Mouse (Mus musculus): ENCODE data around the gene B3gnt2. TPM values are rescaled to one million over a fixed set of nuclear protein-coding genes. Genes with fewer than 3 reads are reported as not detected.

B3gnt2 gene
- polyA plus RNA-seq (2014; fragmentation: Nextera tagmentation; extraction: Ambion mirVana), result 2.9 and 3.0 TPM in 2 replicates

DNA sequence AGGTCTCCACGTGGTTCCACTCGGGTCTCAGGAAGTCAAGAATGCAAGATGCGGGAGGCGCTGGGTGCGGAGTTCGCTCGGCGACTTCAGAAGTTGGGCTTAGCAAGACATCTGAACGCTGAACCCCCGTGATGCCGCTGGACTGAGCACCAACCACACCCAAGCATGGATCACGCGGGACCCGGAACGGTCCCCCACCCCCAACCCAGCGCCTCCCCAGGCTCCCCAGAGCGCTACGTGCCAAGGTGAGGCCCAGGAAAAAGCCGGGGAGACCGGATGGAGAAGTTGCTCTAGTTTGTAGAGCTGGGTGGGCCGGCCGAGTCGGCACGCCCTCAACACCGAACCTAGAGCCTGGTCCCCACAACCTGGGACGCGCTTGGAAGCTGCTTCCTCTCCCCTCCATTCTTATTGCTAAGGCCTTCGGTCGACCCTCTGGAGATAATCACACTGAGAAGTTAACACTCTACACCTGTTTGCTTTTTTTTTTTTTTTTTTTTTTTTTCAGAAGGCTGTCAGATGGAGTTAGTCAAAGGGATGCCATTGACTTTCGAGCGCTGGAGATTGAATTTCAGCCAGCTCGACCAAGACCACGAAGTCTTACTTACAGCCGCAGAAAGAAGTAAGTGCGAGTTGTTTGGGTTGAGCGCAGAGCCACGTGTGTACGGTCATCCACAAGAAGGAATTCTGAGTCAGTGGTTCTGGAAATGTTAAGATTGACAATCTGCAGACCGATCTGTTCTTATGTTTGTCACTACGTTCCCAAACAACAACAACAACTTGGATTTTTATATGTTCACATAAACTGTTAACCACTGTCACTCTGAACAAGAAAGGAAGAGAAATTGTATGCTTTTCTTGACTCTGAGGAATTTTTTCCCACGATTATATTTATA lies at the start of gene B3gnt2:
B3gnt2 (minus strand) TSS at position 627 of the 893 bp plus-strand sequence.
- ATAC-seq (ENCODE audit: insufficient number of reproducible peaks, low FRiP score, low TSS enrichment, low read depth) (0 out of 2 replicates have a peak, but pooled peaks have one; percentile 24), DNase-seq (ENCODE audit: low spot score) (no peak)
- Histone ChIP-seq H3K9me3 (ENCODE audit: control insufficient read depth, low read length) (no peaks in the 10 kb centered on the region), H3K4me1 (ENCODE audit: control insufficient read depth, insufficient read depth, low read length) (no peaks in the 10 kb centered on the region; the same call in 1 of the 2 replicates), H3K27ac (replicated peaks; ENCODE audit: low read depth, low read length) (no peak within 1 kb of the TSS), H3K27me3 (ENCODE audit: control insufficient read depth, insufficient read depth, low read length) (peaks cover 24% of the 10 kb centered on the region), H3K36me3 (ENCODE audit: control insufficient read depth, insufficient read depth, low read length) (no peaks in the 10 kb centered on the region), H3K4me2 (ENCODE audit: low read depth, severe bottlenecking) (peak within 1 kb of the TSS; percentile 92), H3K4me3 (ENCODE audit: low read depth, low read length) (peak within 1 kb of the TSS; percentile 62), H3K9ac (ENCODE audit: low read length) (peak within 1 kb of the TSS; percentile 62; the same call in 1 of the 2 replicates)
- 3% methylated on average over 41 of the region's 41 CpGs for WGBS

DNA sequence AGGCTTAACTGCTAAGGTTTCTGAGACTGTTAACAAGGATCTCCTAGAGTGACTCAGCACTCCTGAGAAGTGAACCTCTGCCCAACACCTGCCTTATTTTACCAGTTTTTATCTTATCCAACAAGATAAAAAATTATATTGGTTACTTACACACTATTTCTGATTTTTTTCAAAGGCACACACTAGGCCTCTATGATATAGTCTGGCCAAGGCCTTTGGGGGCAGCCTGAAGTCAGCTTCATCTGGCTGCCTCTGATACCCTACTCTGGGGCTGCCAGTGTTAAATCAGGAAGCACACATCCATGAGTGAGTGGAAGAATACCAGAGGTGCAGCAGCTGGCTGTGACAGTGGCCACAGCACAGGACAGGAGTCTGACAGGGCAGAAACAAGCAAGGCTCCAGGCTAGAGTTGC lies 45.7 kb upstream of the B3gnt2 start:
- no peaks in the 10 kb centered on the region for H3K36me3 ChIP-seq (ENCODE audit: control insufficient read depth, insufficient read depth, low read length)
- no peaks in the 10 kb centered on the region for H3K27me3 ChIP-seq (ENCODE audit: control insufficient read depth, insufficient read depth, low read length)
- no peak overlapping the region for H3K27ac ChIP-seq (replicated peaks; ENCODE audit: low read depth, low read length)
- H3K9me3 ChIP-seq (ENCODE audit: control insufficient read depth, low read length), result no peaks in the 10 kb centered on the region
- ATAC-seq (ENCODE audit: insufficient number of reproducible peaks, low FRiP score, low TSS enrichment, low read depth) (no peak), DNase-seq (ENCODE audit: low spot score) (no peak)
- no peak overlapping the region for H3K4me3 ChIP-seq (ENCODE audit: low read depth, low read length)
- H3K4me2 ChIP-seq (ENCODE audit: low read depth, severe bottlenecking), result no peak overlapping the region
- H3K9ac ChIP-seq (ENCODE audit: low read length), result no peak overlapping the region
- no peaks in the 10 kb centered on the region for H3K4me1 ChIP-seq (ENCODE audit: control insufficient read depth, insufficient read depth, low read length)

DNA sequence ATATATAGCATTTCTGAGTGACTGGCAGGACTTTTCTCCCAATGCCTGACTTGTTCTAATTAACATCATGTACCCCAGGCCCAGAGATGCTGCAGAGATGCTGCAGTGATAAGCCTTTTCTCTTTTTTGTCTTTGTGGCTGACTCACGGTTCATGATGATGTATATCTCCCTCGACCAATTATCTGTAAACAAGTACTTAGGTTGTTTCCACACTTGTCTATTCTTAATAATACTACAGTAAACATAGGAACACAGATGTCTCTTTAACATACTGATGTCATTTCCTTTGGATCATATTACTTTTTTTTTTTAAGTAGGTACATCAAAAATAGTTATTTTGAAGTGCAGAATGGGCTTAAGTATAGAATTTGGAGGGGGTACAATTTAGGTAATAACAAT lies 42.2 kb upstream of the B3gnt2 start:
- no peaks in the 10 kb centered on the region for H3K27me3 ChIP-seq (ENCODE audit: control insufficient read depth, insufficient read depth, low read length)
- no peak overlapping the region for H3K9ac ChIP-seq (ENCODE audit: low read length)
- 86% methylated on average over 2 of the region's 2 CpGs for WGBS
- H3K27ac ChIP-seq (replicated peaks; ENCODE audit: low read depth, low read length), result no peak overlapping the region
- H3K4me2 ChIP-seq (ENCODE audit: low read depth, severe bottlenecking), result no peak overlapping the region
- no peaks in the 10 kb centered on the region for H3K4me1 ChIP-seq (ENCODE audit: control insufficient read depth, insufficient read depth, low read length)
- H3K4me3 ChIP-seq (ENCODE audit: low read depth, low read length), result no peak overlapping the region
- ATAC-seq (ENCODE audit: insufficient number of reproducible peaks, low FRiP score, low TSS enrichment, low read depth), result no peak
- H3K36me3 ChIP-seq (ENCODE audit: control insufficient read depth, insufficient read depth, low read length), result no peaks in the 10 kb centered on the region
- no peak for DNase-seq (ENCODE audit: low spot score)
- H3K9me3 ChIP-seq (ENCODE audit: control insufficient read depth, low read length), result no peaks in the 10 kb centered on the region

DNA sequence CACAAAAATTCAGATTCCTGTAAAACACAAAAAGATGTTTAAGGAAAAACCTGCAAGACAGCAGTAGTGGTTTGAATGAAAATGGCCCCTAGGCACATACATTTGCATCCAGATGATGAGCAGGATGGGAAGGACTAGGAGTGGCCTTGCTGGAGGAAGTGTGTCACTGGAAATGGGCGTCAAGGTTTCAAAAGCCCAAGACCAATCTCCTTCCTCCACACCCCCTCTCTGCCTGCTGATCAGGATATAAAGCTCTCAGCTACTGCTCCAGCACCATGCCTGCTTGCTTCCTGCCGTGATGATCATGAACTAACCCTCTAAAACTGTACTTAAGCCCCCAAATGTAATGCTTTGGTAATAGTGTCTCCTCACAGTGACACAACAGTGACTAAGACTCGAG lies 39.3 kb upstream of the B3gnt2 start:
- ATAC-seq (ENCODE audit: insufficient number of reproducible peaks, low FRiP score, low TSS enrichment, low read depth) (no peak), DNase-seq (ENCODE audit: low spot score) (no peak)
- Histone ChIP-seq H3K4me1 (ENCODE audit: control insufficient read depth, insufficient read depth, low read length) (no peaks in the 10 kb centered on the region), H3K27me3 (ENCODE audit: control insufficient read depth, insufficient read depth, low read length) (no peaks in the 10 kb centered on the region), H3K27ac (replicated peaks; ENCODE audit: low read depth, low read length) (no peak overlapping the region), H3K4me2 (ENCODE audit: low read depth, severe bottlenecking) (no peak overlapping the region), H3K9ac (ENCODE audit: low read length) (no peak overlapping the region), H3K4me3 (ENCODE audit: low read depth, low read length) (no peak overlapping the region), H3K36me3 (ENCODE audit: control insufficient read depth, insufficient read depth, low read length) (no peaks in the 10 kb centered on the region), H3K9me3 (ENCODE audit: control insufficient read depth, low read length) (no peaks in the 10 kb centered on the region)
- 81% methylated on average over 3 of the region's 3 CpGs for WGBS

DNA sequence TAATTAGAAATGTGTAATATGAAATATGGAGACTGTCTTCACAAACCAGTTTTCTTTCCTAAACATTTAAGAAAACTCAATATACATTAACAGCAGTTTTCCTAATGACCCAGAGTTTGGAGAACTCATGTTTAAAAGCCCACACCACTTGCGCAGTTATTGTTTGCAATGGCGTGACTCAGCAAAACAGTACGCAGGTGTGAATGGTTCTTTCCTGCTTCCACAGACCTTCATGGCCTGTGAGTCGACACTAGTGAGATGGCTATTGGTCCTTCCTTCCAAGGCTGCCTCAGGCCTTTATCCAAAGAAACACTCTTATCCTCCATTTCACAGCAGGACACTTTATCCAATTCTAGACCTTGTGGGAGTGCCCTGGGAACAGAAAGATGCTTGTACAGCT lies 36.9 kb upstream of the B3gnt2 start:
- no peak for ATAC-seq (ENCODE audit: insufficient number of reproducible peaks, low FRiP score, low TSS enrichment, low read depth)

DNA sequence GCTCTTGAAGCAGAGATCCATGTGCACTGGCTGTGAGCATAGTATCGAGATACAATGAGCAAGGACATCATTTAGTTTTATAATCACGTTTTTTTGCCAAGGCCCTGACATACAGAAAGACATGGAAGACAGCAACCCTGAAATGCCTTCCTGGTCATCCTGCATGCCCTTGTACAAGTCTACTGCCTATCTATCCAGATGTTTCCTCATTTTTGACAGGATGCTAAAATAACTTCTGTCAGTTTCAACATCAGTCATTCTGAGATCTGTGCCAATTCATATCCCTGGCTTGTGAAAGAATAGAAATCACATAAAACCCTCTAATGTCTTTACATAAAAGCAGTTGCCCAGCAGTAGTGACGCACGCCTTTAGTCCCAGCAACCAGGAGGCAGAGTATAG lies 36.4 kb upstream of the B3gnt2 start:
- no peak overlapping the region for H3K4me2 ChIP-seq (ENCODE audit: low read depth, severe bottlenecking)
- H3K36me3 ChIP-seq (ENCODE audit: control insufficient read depth, insufficient read depth, low read length), result no peaks in the 10 kb centered on the region
- no peaks in the 10 kb centered on the region for H3K9me3 ChIP-seq (ENCODE audit: control insufficient read depth, low read length)
- 87% methylated on average over 4 of the region's 4 CpGs for WGBS
- ATAC-seq (ENCODE audit: insufficient number of reproducible peaks, low FRiP score, low TSS enrichment, low read depth) (no peak), DNase-seq (ENCODE audit: low spot score) (no peak)
- H3K9ac ChIP-seq (ENCODE audit: low read length), result no peak overlapping the region
- H3K4me3 ChIP-seq (ENCODE audit: low read depth, low read length), result no peak overlapping the region
- H3K27ac ChIP-seq (replicated peaks; ENCODE audit: low read depth, low read length), result no peak overlapping the region
- no peaks in the 10 kb centered on the region for H3K27me3 ChIP-seq (ENCODE audit: control insufficient read depth, insufficient read depth, low read length)
- H3K4me1 ChIP-seq (ENCODE audit: control insufficient read depth, insufficient read depth, low read length), result no peaks in the 10 kb centered on the region

More for the DNA sequence above, 36.9 kb upstream of the B3gnt2 start:
- Histone ChIP-seq H3K9me3 (ENCODE audit: control insufficient read depth, low read length) (no peaks in the 10 kb centered on the region), H3K36me3 (ENCODE audit: control insufficient read depth, insufficient read depth, low read length) (no peaks in the 10 kb centered on the region), H3K4me1 (ENCODE audit: control insufficient read depth, insufficient read depth, low read length) (no peaks in the 10 kb centered on the region), H3K4me3 (ENCODE audit: low read depth, low read length) (no peak overlapping the region), H3K9ac (ENCODE audit: low read length) (no peak overlapping the region), H3K27me3 (ENCODE audit: control insufficient read depth, insufficient read depth, low read length) (no peaks in the 10 kb centered on the region), H3K27ac (replicated peaks; ENCODE audit: low read depth, low read length) (no peak overlapping the region), H3K4me2 (ENCODE audit: low read depth, severe bottlenecking) (no peak overlapping the region)
- 93% methylated on average over 4 of the region's 4 CpGs for WGBS
- no peak for DNase-seq (ENCODE audit: low spot score)

DNA sequence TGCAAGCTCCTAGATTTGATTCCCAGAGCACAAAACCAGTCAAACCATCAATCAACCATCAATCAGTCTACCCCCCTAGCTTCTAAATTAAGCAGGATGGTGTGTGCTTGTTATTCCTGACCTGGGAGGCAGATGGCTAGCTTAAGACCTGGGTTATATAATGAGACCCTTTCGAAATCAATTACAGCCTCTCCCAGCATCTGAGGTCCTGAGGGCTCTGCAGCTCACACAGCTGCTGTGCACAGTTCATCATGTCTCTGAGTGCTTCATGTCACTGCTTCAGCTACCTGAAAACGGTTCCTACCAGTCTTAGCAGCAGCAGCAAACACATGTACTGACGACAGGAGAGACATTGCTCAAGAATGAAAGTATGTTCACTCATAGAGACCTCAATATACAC lies 32.3 kb upstream of the B3gnt2 start:
- ATAC-seq (ENCODE audit: insufficient number of reproducible peaks, low FRiP score, low TSS enrichment, low read depth), result no peak
- Histone ChIP-seq H3K9me3 (ENCODE audit: control insufficient read depth, low read length) (no peaks in the 10 kb centered on the region), H3K4me3 (ENCODE audit: low read depth, low read length) (no peak overlapping the region), H3K4me2 (ENCODE audit: low read depth, severe bottlenecking) (no peak overlapping the region), H3K9ac (ENCODE audit: low read length) (no peak overlapping the region), H3K27me3 (ENCODE audit: control insufficient read depth, insufficient read depth, low read length) (no peaks in the 10 kb centered on the region), H3K36me3 (ENCODE audit: control insufficient read depth, insufficient read depth, low read length) (no peaks in the 10 kb centered on the region), H3K27ac (replicated peaks; ENCODE audit: low read depth, low read length) (no peak overlapping the region), H3K4me1 (ENCODE audit: control insufficient read depth, insufficient read depth, low read length) (no peaks in the 10 kb centered on the region)
- DNase-seq (ENCODE audit: low spot score), result no peak
- 37% methylated on average over 3 of the region's 3 CpGs for WGBS

DNA sequence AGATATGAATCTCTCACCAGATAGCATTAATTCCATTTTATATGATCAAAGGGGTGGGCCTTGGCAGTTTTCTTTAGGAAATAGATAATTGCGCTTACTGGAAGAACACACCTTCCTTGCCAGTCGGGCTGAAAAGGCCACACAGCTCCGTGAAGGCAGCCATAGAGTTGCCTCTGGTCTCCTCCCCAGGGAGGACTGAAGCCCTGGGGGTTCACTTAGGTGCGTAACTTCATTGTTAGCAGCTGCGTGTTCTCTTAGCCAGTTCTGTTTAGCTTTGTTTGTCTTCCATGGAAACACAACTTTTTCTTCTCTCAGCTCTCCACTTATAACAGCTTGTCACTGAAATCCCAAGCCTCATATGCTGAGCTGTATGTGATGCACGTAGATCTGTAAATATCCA lies 31.7 kb upstream of the B3gnt2 start:
- no peak for DNase-seq (ENCODE audit: low spot score)
- Histone ChIP-seq H3K27me3 (ENCODE audit: control insufficient read depth, insufficient read depth, low read length) (no peaks in the 10 kb centered on the region), H3K9me3 (ENCODE audit: control insufficient read depth, low read length) (no peaks in the 10 kb centered on the region), H3K9ac (ENCODE audit: low read length) (no peak overlapping the region), H3K4me2 (ENCODE audit: low read depth, severe bottlenecking) (no peak overlapping the region), H3K27ac (replicated peaks; ENCODE audit: low read depth, low read length) (no peak overlapping the region), H3K4me1 (ENCODE audit: control insufficient read depth, insufficient read depth, low read length) (no peaks in the 10 kb centered on the region), H3K4me3 (ENCODE audit: low read depth, low read length) (no peak overlapping the region), H3K36me3 (ENCODE audit: control insufficient read depth, insufficient read depth, low read length) (no peaks in the 10 kb centered on the region)
- no peak for ATAC-seq (ENCODE audit: insufficient number of reproducible peaks, low FRiP score, low TSS enrichment, low read depth)
- WGBS, result 78% methylated on average over 6 of the region's 6 CpGs
